Mouse (Mus musculus) brain, embryonic 18.5 days (tissue): ENCODE measurements at regions not wholly inside any gene's neighbourhood (a gene's known extent, or its start where the extent isn't known, plus 50 kb on each side); places are given as distances from the start of the nearest gene placed in this dataset.

ENCODE experiments used
- DNase-seq: peaks from one replicate; pipeline ENCODE4 v3.0.0-alpha.2; 2012; ENCODE audit warnings: low read depth, low spot score

DNA sequence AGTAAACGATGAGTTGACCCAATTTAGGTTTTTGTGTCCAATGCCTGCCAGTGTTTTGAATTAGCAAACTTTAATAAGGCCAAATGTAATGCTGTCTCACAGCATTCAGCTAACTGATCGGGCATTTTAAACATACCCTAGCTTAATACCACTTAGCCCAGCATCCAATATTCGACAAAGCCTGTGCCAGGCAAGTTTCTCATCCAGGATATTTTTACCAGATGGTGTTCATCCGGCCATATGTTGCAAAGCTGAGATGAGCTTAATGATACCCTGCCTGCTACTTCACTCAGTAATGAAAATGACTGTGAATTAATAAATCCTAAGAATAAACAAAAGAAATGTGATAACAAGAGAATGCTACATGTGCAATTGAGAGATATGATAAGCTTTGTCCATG, 116.8 kb downstream of the Tpm3-rs7 start:
- peak; percentile 40 for DNase-seq

- no peak for DNase-seq
Observed at GRCm38 (mm10) chr14:113442261-113442660, 127.9 kb downstream of the Tpm3-rs7 start.

DNA sequence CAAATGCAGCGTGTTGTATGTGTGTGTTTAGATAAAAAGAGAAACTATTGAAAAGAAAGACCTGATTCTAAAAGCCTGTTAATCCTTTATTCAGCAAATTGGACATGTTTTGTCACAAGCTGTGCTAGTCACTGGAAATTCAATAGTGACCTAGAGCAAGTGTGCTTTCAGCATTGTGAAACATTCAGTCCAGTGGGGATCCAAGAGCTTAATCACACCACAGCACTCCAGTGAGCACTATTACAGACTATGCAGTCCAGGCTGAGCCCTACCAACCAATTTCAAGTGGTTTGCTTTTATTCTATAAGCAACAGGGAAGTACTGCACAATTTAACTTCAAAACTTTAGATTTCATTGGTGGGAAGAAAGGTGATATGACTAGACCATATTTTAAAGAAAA, 140.5 kb downstream of the Tpm3-rs7 start:
- no peak for DNase-seq

GRCm38 (mm10) chr14:113457514-113457913, 143.1 kb downstream of the Tpm3-rs7 start:
- no peak for DNase-seq

DNA sequence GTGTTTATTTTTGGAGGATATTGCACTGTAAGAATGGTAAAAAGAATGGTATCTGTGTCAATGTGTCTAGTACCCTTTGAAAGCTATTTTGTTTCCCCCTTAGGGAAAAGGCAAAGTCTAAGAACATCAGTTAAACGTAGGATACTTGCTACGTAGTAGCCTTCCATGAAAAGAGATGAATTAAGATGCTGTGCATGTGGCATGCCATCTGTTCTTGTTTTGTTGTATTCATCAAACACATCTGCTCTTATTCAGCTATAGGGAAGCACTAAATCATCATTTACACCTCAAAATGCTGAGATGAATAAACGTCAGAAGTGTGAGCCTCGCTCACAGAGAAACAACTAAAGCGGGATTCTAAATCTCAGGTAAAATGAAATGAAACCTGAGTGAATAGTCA, 154.7 kb downstream of the Tpm3-rs7 start:
- peak; percentile 22 for DNase-seq

DNA sequence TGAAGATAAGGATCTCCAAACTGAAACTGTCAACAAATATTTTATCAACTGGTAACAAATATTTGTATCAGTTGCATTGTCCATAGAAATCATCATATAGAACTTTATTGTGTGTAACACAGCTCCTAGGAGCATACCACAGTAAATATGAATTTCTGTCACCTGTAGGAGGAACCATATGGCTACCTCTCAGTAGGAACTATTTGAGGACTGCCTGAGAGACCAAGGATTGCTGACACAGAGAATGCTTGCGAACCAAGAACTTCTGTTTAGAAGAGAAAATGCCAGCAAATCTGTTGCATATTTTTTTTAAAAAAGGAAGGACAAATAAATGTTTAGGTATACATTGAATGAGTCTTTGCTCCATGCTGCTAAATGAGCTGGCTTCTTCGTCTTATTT, 155.6 kb downstream of the Tpm3-rs7 start:
- no peak for DNase-seq

- DNase-seq, result no peak
Observed at GRCm38 (mm10) chr14:113486591-113486990, 172.2 kb downstream of the Tpm3-rs7 start.

DNA sequence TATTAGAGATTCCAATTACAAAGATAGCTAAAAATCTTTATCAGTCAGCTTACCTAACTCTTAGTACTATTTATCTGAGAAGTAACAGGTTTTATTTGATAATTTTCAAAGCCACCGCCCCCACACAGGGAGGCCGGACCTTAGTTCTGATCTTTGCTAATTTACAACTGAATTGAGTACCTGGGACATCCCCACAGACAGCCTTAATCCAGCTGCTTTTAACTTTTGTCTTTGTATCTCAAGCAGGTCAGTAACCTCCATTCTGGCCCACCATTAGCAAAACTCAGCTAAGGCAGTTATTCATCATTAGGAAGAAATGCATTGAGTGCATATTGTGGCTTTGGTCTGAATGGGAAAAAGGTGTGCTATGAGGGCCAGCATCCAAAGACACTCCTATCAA, 189.4 kb downstream of the Tpm3-rs7 start:
- no peak for DNase-seq
